Mouse (Mus musculus): ENCODE measurements around the gene Cops8.

The Cops8 gene

DNA sequence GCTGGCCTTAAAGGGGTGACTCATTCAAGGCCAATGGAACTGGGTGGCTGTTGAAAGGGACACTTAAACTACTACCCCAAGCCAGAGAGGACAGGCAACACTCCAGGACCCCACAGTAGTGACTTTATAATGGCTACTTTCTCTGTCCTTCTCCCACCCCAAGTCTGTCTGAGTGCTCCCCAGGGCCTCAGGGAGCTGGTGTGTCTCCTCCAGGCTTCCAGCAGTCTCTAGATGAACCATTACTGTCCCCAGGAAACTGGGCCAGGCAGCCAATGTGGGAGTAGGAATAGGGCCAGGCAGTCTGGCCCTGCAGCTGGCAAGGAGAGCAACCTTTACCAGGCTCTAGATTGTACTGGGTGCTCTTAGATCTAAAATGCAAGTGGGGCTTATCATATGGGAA is 49.0 kb downstream of the Cops8 start:
- DNase-seq = no peak

DNA sequence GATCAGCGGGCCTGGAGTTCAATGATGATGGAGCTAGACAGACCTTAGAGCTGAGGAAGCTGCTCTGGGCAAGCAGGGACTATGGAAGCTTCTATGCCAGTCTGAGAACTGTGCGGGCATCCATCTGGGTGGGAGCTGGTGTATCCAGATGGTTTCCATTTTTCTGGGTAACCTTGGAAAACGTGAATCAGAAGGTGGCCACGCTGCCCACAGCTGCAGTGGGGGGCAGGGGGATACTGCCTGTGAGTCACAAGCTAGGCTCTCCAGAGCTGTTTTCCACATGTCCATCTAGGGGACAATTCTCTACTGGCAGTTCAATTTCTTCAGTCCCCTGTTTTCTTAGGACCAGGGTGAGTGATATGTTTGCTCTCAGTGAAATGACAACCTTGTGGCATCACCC is 49.8 kb downstream of the Cops8 start:
- DNase-seq = no peak

DNA sequence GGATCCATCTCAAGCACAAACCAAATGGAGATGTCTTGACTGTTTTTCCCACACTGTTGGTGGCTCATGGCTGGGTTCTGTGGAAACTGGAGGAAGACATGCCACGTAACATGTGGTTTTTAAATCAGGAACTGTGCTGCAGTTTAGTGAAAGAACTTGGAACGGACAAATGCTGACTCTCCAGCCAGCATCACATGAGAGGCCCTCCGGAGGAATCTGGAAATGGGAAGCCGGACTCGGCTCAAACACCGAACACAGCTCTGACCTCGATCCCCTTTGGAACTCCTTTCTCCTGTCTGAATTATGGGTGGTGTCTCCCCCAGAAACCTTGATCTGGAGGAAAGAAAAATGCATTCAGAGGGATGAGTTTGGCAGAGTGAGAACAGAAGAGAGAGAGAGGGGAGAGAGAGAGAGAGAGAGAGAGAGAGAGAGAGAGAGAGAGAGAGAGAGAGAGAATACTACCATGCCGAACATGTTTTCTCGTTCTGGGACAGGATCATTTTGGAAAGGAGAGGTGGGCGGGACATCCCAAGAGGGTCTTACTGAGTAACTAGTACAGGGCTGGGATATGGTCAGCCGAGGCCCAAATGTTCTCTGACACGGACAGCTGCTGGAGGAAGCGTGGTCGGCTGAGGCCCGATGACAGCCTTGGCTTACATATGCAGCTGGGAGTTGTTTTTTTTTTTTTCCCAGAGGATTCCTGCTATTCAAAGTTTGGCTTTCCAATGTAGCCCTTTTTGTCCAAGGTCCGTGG is 53.9 kb downstream of the Cops8 start:
- no peak for DNase-seq

DNA sequence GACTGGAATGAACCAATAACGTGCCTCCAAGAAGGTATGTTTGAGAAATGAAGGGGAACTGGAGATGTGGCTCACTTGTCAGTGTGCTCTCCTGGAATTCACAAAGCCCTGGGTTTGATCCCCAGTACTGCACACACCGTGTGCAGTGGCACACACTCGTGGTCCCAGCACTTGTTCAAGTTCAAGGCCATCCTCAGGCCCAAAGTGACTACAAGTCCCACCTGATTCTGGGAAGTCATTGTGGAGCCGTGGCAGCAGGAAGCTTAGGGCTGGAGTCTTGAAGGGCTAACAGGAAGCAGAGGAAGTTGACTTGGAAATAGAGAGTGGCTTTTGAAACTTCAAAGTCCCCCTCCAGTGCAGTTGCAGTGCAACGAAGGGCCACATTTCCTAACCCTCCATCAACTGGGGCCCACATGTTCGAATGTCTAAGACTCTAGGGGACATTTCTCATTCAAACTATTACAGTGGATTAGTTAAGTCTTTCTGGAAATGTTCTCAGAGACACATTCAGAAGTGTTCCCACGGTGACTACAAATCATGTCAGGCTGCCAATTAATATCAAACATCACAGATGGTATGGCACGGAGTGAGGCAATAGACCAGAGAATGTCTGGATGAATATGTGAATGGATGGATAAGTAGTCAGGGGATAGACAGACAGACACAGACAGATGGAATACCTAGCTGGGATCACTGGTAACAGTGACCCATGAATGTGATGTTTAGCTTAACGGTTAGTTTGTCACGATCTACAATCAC is 54.7 kb downstream of the Cops8 start:
- DNase-seq = no peak

DNA sequence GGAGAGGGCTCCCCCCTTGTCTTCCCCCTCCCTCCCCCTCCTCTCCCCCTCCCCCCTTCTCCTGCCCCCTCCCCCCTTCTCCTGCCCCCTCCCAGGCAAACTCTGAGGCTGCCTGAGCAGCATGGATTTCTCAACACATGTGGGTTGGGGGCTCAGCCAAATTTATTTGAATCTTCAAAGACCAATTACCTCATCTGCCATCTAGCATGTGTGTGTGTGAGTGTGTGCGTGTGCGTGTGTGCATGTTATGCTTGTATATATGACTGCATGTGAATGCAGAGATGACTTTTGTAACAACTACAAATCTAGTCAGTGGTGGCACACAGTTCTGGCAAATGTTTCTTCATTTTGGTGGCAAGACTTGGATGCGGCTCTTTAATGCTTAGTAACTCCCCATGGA is 55.8 kb downstream of the Cops8 start:
- no peak for DNase-seq

DNA sequence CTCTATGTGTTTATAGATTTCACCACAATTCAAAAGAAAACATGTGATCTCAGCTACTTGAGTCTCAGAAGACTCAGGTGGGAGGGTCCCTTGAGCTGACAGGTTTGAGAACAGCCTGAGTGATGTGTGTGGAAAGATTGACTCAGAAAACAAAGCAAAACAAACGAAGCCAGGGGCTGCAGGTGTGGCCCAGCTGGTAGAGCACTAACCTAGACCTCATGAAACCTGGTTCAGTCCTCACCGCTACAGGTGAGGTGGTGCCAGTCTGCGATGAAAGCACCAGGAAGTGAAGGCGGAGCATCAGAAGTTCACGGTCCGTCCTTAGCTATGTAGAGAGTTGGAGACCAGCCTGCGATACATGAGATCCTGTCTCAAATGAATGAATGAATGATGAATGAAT is 57.4 kb downstream of the Cops8 start:
- DNase-seq = no peak

DNA sequence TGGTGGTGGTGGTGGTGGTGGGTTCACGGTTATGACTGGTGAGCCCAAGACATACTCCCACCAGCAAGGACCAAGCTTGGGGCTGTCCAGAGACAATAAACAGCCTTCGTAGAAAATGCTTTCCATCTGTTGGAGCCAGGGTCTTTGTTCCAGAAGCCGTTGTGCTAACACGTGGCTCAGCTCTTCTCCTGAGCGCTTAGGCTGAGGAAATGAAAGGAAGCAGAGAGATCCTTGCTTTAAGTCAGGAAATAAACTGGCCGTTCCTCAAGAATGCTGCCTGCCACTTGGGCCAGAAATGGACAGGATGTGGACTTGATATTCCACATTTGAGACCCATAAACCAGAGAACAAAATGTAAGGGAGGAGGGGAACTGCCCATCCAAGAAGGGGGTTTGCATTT is 59.7 kb downstream of the Cops8 start:
- no peak for DNase-seq
